Mouse (Mus musculus) stomach, embryonic 15.5 days (tissue): ENCODE results near the gene Prkag2. TPM values are rescaled to one million over a fixed set of nuclear protein-coding genes. Genes with fewer than 3 reads are reported as not detected.

Experiments used
- ATAC-seq: fragments of 200-750 bp; cut with Nextera tagmentation; 2 replicates; pipeline ENCODE4 v1.8.0; 2017; ENCODE audit warnings: low read depth, moderate number of reproducible peaks, moderate TSS enrichment; ENCODE audit not compliant: insufficient read depth, low FRiP score
- H3K27ac ChIP-seq: fragments of 300-500 bp; sonication (generic); 2 replicates; pipeline ENCODE4 v1.5.1; 2015; ENCODE audit warnings: mild to moderate bottlenecking, inconsistent platforms
- H3K27me3 ChIP-seq: fragments of 300-500 bp; sonication (generic); replicated peaks from 2 replicates; pipeline ENCODE4 v1.6.1; 2015; ENCODE audit warnings: inconsistent platforms
- H3K36me3 ChIP-seq: fragments of 300-500 bp; sonication (generic); 2 replicates; pipeline ENCODE4 v1.6.1; 2015; ENCODE audit warnings: inconsistent platforms
- H3K4me1 ChIP-seq: fragments of 300-500 bp; sonication (generic); 2 replicates; pipeline ENCODE4 v1.6.1; 2015; ENCODE audit warnings: inconsistent platforms
- H3K4me2 ChIP-seq: fragments of 300-500 bp; sonication (generic); 2 replicates; pipeline ENCODE4 v1.6.1; 2015; ENCODE audit warnings: mild to moderate bottlenecking, inconsistent platforms
- H3K4me3 ChIP-seq: fragments of 300-500 bp; sonication (generic); replicated peaks from 2 replicates; pipeline ENCODE4 v1.5.1; 2015; ENCODE audit warnings: inconsistent platforms
- H3K9ac ChIP-seq: fragments of 300-500 bp; sonication (generic); 2 replicates; pipeline ENCODE4 v1.6.1; 2015; ENCODE audit warnings: inconsistent platforms
- H3K9me3 ChIP-seq: fragments of 300-500 bp; sonication (generic); 2 replicates; pipeline ENCODE4 v1.6.1; 2016; ENCODE audit warnings: inconsistent platforms
- WGBS: fragments of 180-500 bp; shearing (Covaris S2); methylation state at CpG from one replicate; pipeline ENCODE4 v1.1.7; 2015; 5-methylcytosine and 5-hydroxymethylcytosine counted together
- polyA plus RNA-seq: library from polyadenylated mRNA; unstranded; fragments of >200 nt; fragmentation: Nextera tagmentation; extraction: Ambion mirVana; gene quantifications from 2 replicates; pipeline ENCODE4 v1.2.1, GENCODE M21; 2015

The Prkag2 gene
- polyA plus RNA-seq, 1 experiment from 2014 or later, result 41.3 TPM

DNA sequence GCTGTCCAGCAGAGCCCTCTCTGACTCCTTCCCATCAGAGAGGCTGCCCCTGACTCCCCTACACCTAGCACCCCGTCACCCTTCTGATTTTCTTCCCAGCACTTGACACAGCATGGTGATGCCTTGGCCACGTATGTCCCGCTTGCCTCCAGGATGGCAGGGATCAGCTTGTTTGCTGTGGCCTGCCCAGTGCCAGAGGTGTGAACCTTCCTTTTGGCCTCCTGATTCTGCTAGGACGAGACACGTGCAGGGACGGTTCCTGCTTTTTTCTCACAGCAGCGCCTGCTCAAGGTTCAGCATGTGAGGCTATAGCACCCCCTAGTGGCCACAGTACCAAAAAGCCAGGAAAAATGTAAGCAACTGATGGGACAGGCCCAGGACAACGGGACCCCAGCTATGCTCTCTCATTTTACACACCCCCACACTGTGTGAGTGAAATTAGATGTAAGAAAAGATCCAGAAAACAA, 89.4 kb downstream of the Prkag2 start:
- no peak overlapping the region for H3K27ac ChIP-seq
- peak; percentile 31; the same call in 1 of the 2 replicates for ATAC-seq

GRCm38 (mm10) chr5:25010438-25010892, 90.0 kb downstream of the Prkag2 start:
- Histone ChIP-seq H3K4me2 (peak overlapping the region; percentile 49), H3K4me3 (no peak overlapping the region), H3K9ac (no peak overlapping the region), H3K9me3 (no peaks in the 10 kb centered on the region), H3K36me3 (no peaks in the 10 kb centered on the region), H3K4me1 (peaks cover 12% of the 10 kb centered on the region), H3K27ac (no peak overlapping the region), H3K27me3 (no peaks in the 10 kb centered on the region)
- WGBS, result 5% methylated on average over 9 of the region's 9 CpGs
- ATAC-seq, result peak; percentile 59; the same call in 1 of the 2 replicates

More for the DNA sequence above, 89.4 kb downstream of the Prkag2 start:
- peaks cover 8% of the 10 kb centered on the region for H3K4me1 ChIP-seq
- no peak overlapping the region for H3K4me3 ChIP-seq
- H3K4me2 ChIP-seq, result peak overlapping the region; percentile 49
- WGBS, result 7% methylated on average over 8 of the region's 8 CpGs
- no peaks in the 10 kb centered on the region for H3K9me3 ChIP-seq
- H3K36me3 ChIP-seq, result no peaks in the 10 kb centered on the region
- H3K9ac ChIP-seq, result no peak overlapping the region
- H3K27me3 ChIP-seq, result no peaks in the 10 kb centered on the region

DNA sequence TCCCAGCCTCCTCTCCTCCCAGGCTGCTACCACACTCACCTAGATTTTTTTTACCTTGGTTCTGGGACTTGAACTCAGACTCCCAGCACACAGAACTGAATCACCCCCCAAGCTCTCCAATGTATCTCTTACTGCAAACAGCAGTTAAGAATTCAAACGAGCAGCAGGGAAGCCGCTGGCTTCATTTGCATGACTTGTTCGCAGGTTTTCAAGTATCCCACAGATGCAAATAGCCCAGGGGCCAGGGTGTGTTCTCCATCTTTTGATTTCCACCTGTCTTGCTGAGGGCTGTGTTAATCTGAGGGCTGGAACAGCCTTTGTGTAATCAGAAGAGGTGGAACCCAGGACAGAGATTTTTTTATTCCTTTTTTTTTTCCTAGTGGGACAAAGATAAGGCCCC, 90.7 kb downstream of the Prkag2 start:
- Histone ChIP-seq H3K4me1 (peaks cover 14% of the 10 kb centered on the region), H3K27ac (no peak overlapping the region), H3K4me2 (no peak overlapping the region), H3K27me3 (no peaks in the 10 kb centered on the region), H3K9me3 (no peaks in the 10 kb centered on the region), H3K4me3 (no peak overlapping the region), H3K9ac (no peak overlapping the region), H3K36me3 (no peaks in the 10 kb centered on the region)
- 70% methylated on average over 3 of the region's 3 CpGs for WGBS
- no peak for ATAC-seq

DNA sequence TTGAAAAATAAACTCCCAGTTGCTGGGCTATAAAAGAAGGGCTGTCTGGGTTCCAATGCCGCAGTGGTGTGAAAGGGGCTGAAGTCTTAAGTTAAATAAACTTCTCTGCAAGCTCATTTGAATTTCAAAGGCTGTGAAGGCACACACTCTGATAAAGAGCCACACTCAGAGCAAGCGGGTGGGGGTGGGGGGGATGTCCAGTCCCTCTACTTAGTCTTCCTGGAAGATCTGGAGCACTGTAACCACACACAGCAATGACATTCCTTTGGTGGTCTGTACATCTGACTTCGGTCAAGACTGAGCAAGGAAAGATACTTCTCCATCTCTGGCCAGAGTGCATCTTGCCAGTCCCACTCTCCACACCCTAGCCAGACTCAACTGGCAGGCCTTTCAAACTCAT, 91.5 kb downstream of the Prkag2 start:
- Histone ChIP-seq H3K27me3 (no peaks in the 10 kb centered on the region), H3K9ac (no peak overlapping the region), H3K9me3 (no peaks in the 10 kb centered on the region), H3K4me1 (peaks cover 14% of the 10 kb centered on the region), H3K4me3 (no peak overlapping the region), H3K27ac (no peak overlapping the region), H3K36me3 (no peaks in the 10 kb centered on the region), H3K4me2 (no peak overlapping the region)
- ATAC-seq, result no peak
- WGBS, result 47% methylated on average over 3 of the region's 3 CpGs

GRCm38 (mm10) chr5:25006848-25007247, 93.6 kb downstream of the Prkag2 start:
- WGBS, result 36% methylated on average over 8 of the region's 8 CpGs
- Histone ChIP-seq H3K9me3 (no peaks in the 10 kb centered on the region), H3K9ac (no peak overlapping the region)

GRCm38 (mm10) chr5:25005532-25006129, 94.8 kb downstream of the Prkag2 start:
- Histone ChIP-seq H3K36me3 (no peaks in the 10 kb centered on the region), H3K4me1 (peaks cover 9% of the 10 kb centered on the region), H3K4me2 (no peak overlapping the region), H3K27ac (peak overlapping the region; percentile 17; the same call in 1 of the 2 replicates), H3K27me3 (no peaks in the 10 kb centered on the region), H3K9me3 (no peaks in the 10 kb centered on the region), H3K9ac (no peak overlapping the region), H3K4me3 (no peak overlapping the region)
- 23% methylated on average over 6 of the region's 6 CpGs for WGBS
- ATAC-seq, result peak; percentile 36; the same call in 1 of the 2 replicates

More at GRCm38 (mm10) chr5:25006848-25007247, 93.6 kb downstream of the Prkag2 start:
- Histone ChIP-seq H3K4me2 (no peak overlapping the region), H3K36me3 (no peaks in the 10 kb centered on the region), H3K27me3 (no peaks in the 10 kb centered on the region), H3K4me3 (no peak overlapping the region), H3K4me1 (peaks cover 14% of the 10 kb centered on the region), H3K27ac (no peak overlapping the region)
- ATAC-seq, result peak; percentile 50; the same call in 1 of the 2 replicates

GRCm38 (mm10) chr5:25001391-25001794, 99.0 kb downstream of the Prkag2 start:
- Histone ChIP-seq H3K36me3 (no peaks in the 10 kb centered on the region), H3K4me2 (no peak overlapping the region), H3K4me1 (peaks cover 6% of the 10 kb centered on the region), H3K27ac (no peak overlapping the region), H3K4me3 (no peak overlapping the region), H3K9me3 (no peaks in the 10 kb centered on the region), H3K27me3 (no peaks in the 10 kb centered on the region), H3K9ac (no peak overlapping the region)
- ATAC-seq, result peak; percentile 34
- 38% methylated on average over 8 of the region's 8 CpGs for WGBS

GRCm38 (mm10) chr5:24999351-24999750, 101.1 kb downstream of the Prkag2 start:
- H3K9me3 ChIP-seq, result no peaks in the 10 kb centered on the region
- no peak overlapping the region for H3K27ac ChIP-seq
- no peak overlapping the region for H3K4me2 ChIP-seq
- no peaks in the 10 kb centered on the region for H3K27me3 ChIP-seq
- no peak overlapping the region for H3K4me3 ChIP-seq
- H3K4me1 ChIP-seq, result peaks cover 12% of the 10 kb centered on the region
- H3K36me3 ChIP-seq, result no peaks in the 10 kb centered on the region
- WGBS, result 86% methylated on average over 4 of the region's 4 CpGs
- ATAC-seq, result no peak
- H3K9ac ChIP-seq, result no peak overlapping the region

DNA sequence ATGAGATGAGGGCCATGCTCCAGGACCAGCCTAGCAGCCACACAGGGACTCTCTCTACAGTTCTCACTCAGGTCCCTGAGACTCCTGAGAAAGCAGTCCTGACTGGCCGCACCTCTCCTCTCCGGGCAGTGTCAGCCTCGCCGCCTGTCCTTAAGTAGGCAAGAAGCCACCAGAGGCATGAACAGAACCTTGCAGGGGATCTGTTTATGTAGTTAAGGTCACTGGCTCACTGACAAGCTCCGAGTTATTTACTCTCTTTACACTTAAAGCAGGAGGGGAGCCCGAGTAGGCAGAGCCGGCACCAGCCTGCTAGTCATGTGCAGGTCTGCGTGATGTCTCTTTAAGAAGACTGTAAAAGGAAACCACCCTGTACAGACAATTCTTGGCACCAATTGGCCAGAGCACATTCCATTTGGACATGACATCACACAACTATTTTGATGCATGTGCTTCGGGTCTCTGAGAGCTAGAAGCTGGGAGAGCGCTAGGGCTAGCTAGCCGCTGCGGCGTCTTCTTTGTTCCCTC, 104.8 kb downstream of the Prkag2 start:
- peaks cover 15% of the 10 kb centered on the region for H3K4me1 ChIP-seq
- no peaks in the 10 kb centered on the region for H3K9me3 ChIP-seq
- H3K9ac ChIP-seq, result no peak overlapping the region
- H3K27ac ChIP-seq, result peak overlapping the region; percentile 67
- ATAC-seq, result peak; percentile 80
- H3K4me3 ChIP-seq, result peak overlapping the region; percentile 33
- H3K27me3 ChIP-seq, result no peaks in the 10 kb centered on the region
- H3K4me2 ChIP-seq, result peak overlapping the region; percentile 59
- H3K36me3 ChIP-seq, result no peaks in the 10 kb centered on the region
- 15% methylated on average over 13 of the region's 13 CpGs for WGBS

GRCm38 (mm10) chr5:24993190-24993589, 107.3 kb downstream of the Prkag2 start:
- Histone ChIP-seq H3K4me1 (peaks cover 19% of the 10 kb centered on the region), H3K4me2 (no peak overlapping the region), H3K9me3 (no peaks in the 10 kb centered on the region), H3K27ac (no peak overlapping the region), H3K36me3 (no peaks in the 10 kb centered on the region), H3K4me3 (no peak overlapping the region), H3K9ac (no peak overlapping the region), H3K27me3 (no peaks in the 10 kb centered on the region)
- 55% methylated on average over 3 of the region's 3 CpGs for WGBS
- no peak for ATAC-seq

GRCm38 (mm10) chr5:24991575-24991974, 108.9 kb downstream of the Prkag2 start:
- no peak overlapping the region for H3K4me3 ChIP-seq
- H3K36me3 ChIP-seq, result no peaks in the 10 kb centered on the region
- no peaks in the 10 kb centered on the region for H3K27me3 ChIP-seq
- peaks cover 19% of the 10 kb centered on the region for H3K4me1 ChIP-seq
- no peak overlapping the region for H3K4me2 ChIP-seq
- no peaks in the 10 kb centered on the region for H3K9me3 ChIP-seq
- ATAC-seq, result no peak
- no peak overlapping the region for H3K27ac ChIP-seq
- WGBS, result 61% methylated on average over 1 of the region's 1 CpGs
- no peak overlapping the region for H3K9ac ChIP-seq

GRCm38 (mm10) chr5:24990460-24990859, 110.0 kb downstream of the Prkag2 start:
- Histone ChIP-seq H3K27ac (no peak overlapping the region), H3K36me3 (no peaks in the 10 kb centered on the region), H3K9ac (no peak overlapping the region), H3K27me3 (no peaks in the 10 kb centered on the region), H3K9me3 (no peaks in the 10 kb centered on the region), H3K4me1 (peaks cover 17% of the 10 kb centered on the region), H3K4me3 (no peak overlapping the region), H3K4me2 (no peak overlapping the region)
- WGBS, result 73% methylated on average over 5 of the region's 5 CpGs
- ATAC-seq, result no peak
